Mouse (Mus musculus): ENCODE measurements at regions not wholly inside any gene's neighbourhood (a gene's known extent, or its start where the extent isn't known, plus 50 kb on each side); places are given as distances from the start of the nearest gene placed in this dataset.

- no peak for DNase-seq
Measured at GRCm38 (mm10) chr2:45607393-45607792, 490.2 kb upstream of the Zeb2 start.

- no peak for DNase-seq
Measured at GRCm38 (mm10) chr2:45601332-45601900, 484.2 kb upstream of the Zeb2 start.

GRCm38 (mm10) chr2:45593765-45594164 lies 476.6 kb upstream of the Zeb2 start:
- DNase-seq = no peak

GRCm38 (mm10) chr2:45590980-45591379 lies 473.8 kb upstream of the Zeb2 start:
- DNase-seq = no peak

- DNase-seq = no peak
Measured at GRCm38 (mm10) chr2:45588248-45588647, 471.1 kb upstream of the Zeb2 start.

- DNase-seq = no peak
Measured at GRCm38 (mm10) chr2:45586588-45587200, 469.5 kb upstream of the Zeb2 start.

- no peak for DNase-seq
Measured at GRCm38 (mm10) chr2:45581549-45581925, 464.3 kb upstream of the Zeb2 start.

GRCm38 (mm10) chr2:45580838-45581548 lies 463.8 kb upstream of the Zeb2 start:
- DNase-seq = peak in 1 of 2 experiments; percentile 7

- no peak for DNase-seq
Measured at GRCm38 (mm10) chr2:45572906-45573305, 455.7 kb upstream of the Zeb2 start.

- no peak for DNase-seq
Measured at GRCm38 (mm10) chr2:45554707-45555106, 437.5 kb upstream of the Zeb2 start.

- no peak for DNase-seq
Measured at GRCm38 (mm10) chr2:45541394-45541793, 424.2 kb upstream of the Zeb2 start.

- DNase-seq = no peak
Measured at GRCm38 (mm10) chr2:45538950-45539349, 421.8 kb upstream of the Zeb2 start.

- DNase-seq = no peak
Measured at GRCm38 (mm10) chr2:45537722-45538121, 420.5 kb upstream of the Zeb2 start.

- no peak for DNase-seq
Measured at GRCm38 (mm10) chr2:45534806-45535205, 417.6 kb upstream of the Zeb2 start.

GRCm38 (mm10) chr2:45522310-45522709 lies 405.1 kb upstream of the Zeb2 start:
- no peak for DNase-seq

GRCm38 (mm10) chr2:45519550-45520152 lies 402.5 kb upstream of the Zeb2 start:
- no peak for DNase-seq

GRCm38 (mm10) chr2:45514290-45515180 lies 397.3 kb upstream of the Zeb2 start:
- peak in 1 of 2 experiments; percentile 30 for DNase-seq

GRCm38 (mm10) chr2:45512852-45513251 lies 395.7 kb upstream of the Zeb2 start:
- no peak for DNase-seq

- DNase-seq = no peak
Measured at GRCm38 (mm10) chr2:45511791-45512190, 394.6 kb upstream of the Zeb2 start.

GRCm38 (mm10) chr2:45504468-45504867 lies 387.3 kb upstream of the Zeb2 start:
- DNase-seq = no peak

- no peak for DNase-seq
Measured at GRCm38 (mm10) chr2:45493656-45494055, 376.5 kb upstream of the Zeb2 start.

GRCm38 (mm10) chr2:45486530-45486929 lies 369.3 kb upstream of the Zeb2 start:
- no peak for DNase-seq

GRCm38 (mm10) chr2:45485477-45485876 lies 368.3 kb upstream of the Zeb2 start:
- DNase-seq = no peak

Data from kidney, postnatal 25 days (tissue).